21 mouse cellular contexts compared by ENCODE assay signal in genomic region chr9:43433953-43434352, GRCm38 (mm10).
DNase-seq lines count a peak whose midpoint lies in the region; ATAC-seq and TF ChIP-seq lines count a peak whose summit lies in the region.
"Had no signal": no experiment of that assay in that cellular context is flagged by ENCODE, and none has a peak within 500 bp of the region (broad histone marks: within the 10 kb centered on the region; RNA-seq: fewer than 3 reads in every experiment).

No protein-coding gene starts in this region.

- H3K27me3 ChIP-seq in kidney, embryonic 15.5 days = no peaks in the 10 kb centered on the region
- no peaks in the 10 kb centered on the region for H3K27me3 ChIP-seq in liver, postnatal 0 days (ENCODE audit: insufficient read depth, low read length)
- H3K27me3 ChIP-seq: forebrain, embryonic 13.5 days had no signal

- 0 out of 2 replicates have a peak, but pooled peaks cover 2% of the 10 kb centered on the region for H3K4me1 ChIP-seq in kidney, embryonic 15.5 days
- no peaks in the 10 kb centered on the region for H3K4me1 ChIP-seq in liver, postnatal 0 days (ENCODE audit: insufficient read depth)
- H3K4me1 ChIP-seq: heart, embryonic 10.5 days; heart, embryonic 13.5 days had no signal

- no peak for TF ChIP-seq CTCF in liver, postnatal 0 days (IDR thresholded peaks at IDR 0.05; ENCODE audit: low read depth)

- no peak overlapping the region for H3K4me2 ChIP-seq in kidney, embryonic 15.5 days
- H3K4me2 ChIP-seq in liver, postnatal 0 days (ENCODE audit: low read depth, low read length) = no peak overlapping the region
- H3K4me2 ChIP-seq: forebrain, embryonic 13.5 days; heart, embryonic 13.5 days had no signal

- no peak for ATAC-seq in kidney, embryonic 15.5 days (replicated peaks; ENCODE audit: low FRiP score)
- peak; percentile 61; the same call in 1 of the 2 replicates for ATAC-seq in liver, postnatal 0 days
- ATAC-seq: activated CD4-positive, CD25-positive, alpha-beta regulatory T cell, adult 4 months had no signal

- H3K4me3 ChIP-seq in kidney, embryonic 15.5 days (replicated peaks) = no peak overlapping the region
- no peak overlapping the region for H3K4me3 ChIP-seq in liver, postnatal 0 days (ENCODE audit: low read depth, low read length)
- H3K4me3 ChIP-seq: forebrain, embryonic 10.5 days; forebrain, embryonic 13.5 days; heart, adult 2 months; heart, embryonic 10.5 days; heart, embryonic 13.5 days had no signal

- no peaks in the 10 kb centered on the region for H3K36me3 ChIP-seq in kidney, embryonic 15.5 days
- H3K36me3 ChIP-seq in liver, postnatal 0 days (replicated peaks; ENCODE audit: insufficient read depth, low read length) = no peaks in the 10 kb centered on the region
- H3K36me3 ChIP-seq: forebrain, embryonic 10.5 days; heart, embryonic 10.5 days; heart, embryonic 13.5 days had no signal

- TF ChIP-seq EP300 in liver, postnatal 0 days (IDR thresholded peaks at IDR 0.05; ENCODE audit: low read depth) = no peak

- WGBS in kidney, embryonic 15.5 days = 58% methylated on average over 3 of the region's 3 CpGs
- whole genome bisulfite sequencing in liver, postnatal 0 days (ENCODE audit: insufficient replicate concordance) = 53% methylated on average over 3 of the region's 3 CpGs

- peak; percentile 19 for DNase-seq in kidney, adult 11 months
- DNase-seq in kidney, postnatal 10 days = no peak
- peak; percentile 9 to 19 for DNase-seq in kidney, adult 8-10 months
- peak; percentile 24 for DNase-seq in liver, postnatal 0 days
- DNase-seq in liver = no peak
- DNase-seq in urinary bladder, adult 18-20 months (ENCODE audit: low spot score in 2 of 2) = no peak
- DNase-seq: adrenal gland, postnatal 10 days; adrenal gland, postnatal 36 days; cerebellum, adult 18-20 months; cerebellum, adult 9-10 months; gastrocnemius, postnatal 10 days; gastrocnemius, postnatal 36 days; heart, adult 2 months; heart, postnatal 14 days; heart, postnatal 4 days had no signal

- no peak overlapping the region for H3K9ac ChIP-seq in kidney, embryonic 15.5 days
- H3K9ac ChIP-seq in liver, postnatal 0 days (replicated peaks) = no peak overlapping the region
- H3K9ac ChIP-seq: forebrain, embryonic 13.5 days; heart, embryonic 13.5 days had no signal

- no peak overlapping the region for H3K27ac ChIP-seq in kidney, embryonic 15.5 days
- H3K27ac ChIP-seq in liver, postnatal 0 days (ENCODE audit: low read depth) = no peak overlapping the region
- H3K27ac ChIP-seq: forebrain, embryonic 10.5 days; forebrain, embryonic 13.5 days; heart, adult 2 months; heart, embryonic 10.5 days; heart, embryonic 13.5 days had no signal

- H3K9me3 ChIP-seq in kidney, embryonic 15.5 days (replicated peaks) = no peaks in the 10 kb centered on the region
- no peaks in the 10 kb centered on the region for H3K9me3 ChIP-seq in liver, postnatal 0 days (ENCODE audit: low read length)
- H3K9me3 ChIP-seq: forebrain, embryonic 10.5 days; forebrain, embryonic 13.5 days; heart, embryonic 10.5 days; heart, embryonic 13.5 days had no signal

Comparison
In these comparisons a context has a peak if more than half of its experiments do, and no peak if none do; other contexts are left out.
1. DNase-seq: peak in kidney, adult 11 months (single experiment), kidney, adult 8-10 months (2 of 2) and liver, postnatal 0 days (single experiment); none in kidney, postnatal 10 days (single experiment), liver (single experiment) and urinary bladder, adult 18-20 months (0 of 2).